Mouse (Mus musculus) kidney, postnatal 14 days (tissue): ENCODE data around the gene Ctnna3.

Experiments used
- DNase-seq: peaks from one replicate; pipeline ENCODE4 v3.0.0; 2022; ENCODE audit warnings: mixed read lengths

The Ctnna3 gene

GRCm38 (mm10) chr10:63954308-63954930, 524.5 kb downstream of the Ctnna3 start:
- peak; percentile 7 for DNase-seq

GRCm38 (mm10) chr10:63972300-63972699, 542.4 kb downstream of the Ctnna3 start:
- no peak for DNase-seq

- DNase-seq = no peak
Observed at GRCm38 (mm10) chr10:63978101-63978500, 548.2 kb downstream of the Ctnna3 start.

GRCm38 (mm10) chr10:63978535-63978934, 548.6 kb downstream of the Ctnna3 start:
- DNase-seq = no peak

- no peak for DNase-seq
Observed at GRCm38 (mm10) chr10:63978969-63979368, 549.1 kb downstream of the Ctnna3 start.

GRCm38 (mm10) chr10:63979410-63979809, 549.5 kb downstream of the Ctnna3 start:
- no peak for DNase-seq

GRCm38 (mm10) chr10:63985576-63985975, 555.7 kb downstream of the Ctnna3 start:
- no peak for DNase-seq

- no peak for DNase-seq
Observed at GRCm38 (mm10) chr10:63994251-63994650, 564.4 kb downstream of the Ctnna3 start.

- DNase-seq = no peak
Observed at GRCm38 (mm10) chr10:64001531-64001930, 571.6 kb downstream of the Ctnna3 start.

GRCm38 (mm10) chr10:64001996-64002395, 572.1 kb downstream of the Ctnna3 start:
- DNase-seq = no peak

GRCm38 (mm10) chr10:64020347-64020746, 590.4 kb downstream of the Ctnna3 start:
- DNase-seq = no peak

- no peak for DNase-seq
Observed at GRCm38 (mm10) chr10:64023340-64023739, 593.4 kb downstream of the Ctnna3 start.

- no peak for DNase-seq
Observed at GRCm38 (mm10) chr10:64030901-64031300, 601.0 kb downstream of the Ctnna3 start.

- peak; percentile 12 for DNase-seq
Observed at GRCm38 (mm10) chr10:64039760-64040535, 610.0 kb downstream of the Ctnna3 start.

- peak; percentile 2 for DNase-seq
Observed at GRCm38 (mm10) chr10:64041218-64041617, 611.3 kb downstream of the Ctnna3 start.

- no peak for DNase-seq
Observed at GRCm38 (mm10) chr10:64041892-64042291, 612.0 kb downstream of the Ctnna3 start.

- DNase-seq = no peak
Observed at GRCm38 (mm10) chr10:64049151-64049550, 619.3 kb downstream of the Ctnna3 start.

- DNase-seq = no peak
Observed at GRCm38 (mm10) chr10:64049946-64050345, 620.0 kb downstream of the Ctnna3 start.

- no peak for DNase-seq
Observed at GRCm38 (mm10) chr10:64063704-64064103, 633.8 kb downstream of the Ctnna3 start.

GRCm38 (mm10) chr10:64075944-64076343, 646.0 kb downstream of the Ctnna3 start:
- no peak for DNase-seq

- no peak for DNase-seq
Observed at GRCm38 (mm10) chr10:64076410-64077052, 646.6 kb downstream of the Ctnna3 start.

- no peak for DNase-seq
Observed at GRCm38 (mm10) chr10:64082345-64082744, 652.4 kb downstream of the Ctnna3 start.

GRCm38 (mm10) chr10:64083813-64084212, 653.9 kb downstream of the Ctnna3 start:
- DNase-seq = no peak

GRCm38 (mm10) chr10:64084465-64084864, 654.6 kb downstream of the Ctnna3 start:
- peak; percentile 16 for DNase-seq
